Mouse (Mus musculus) neural tube, embryonic 15.5 days (tissue): ENCODE measurements around the gene Cdc34. TPM values are rescaled to one million over a fixed set of nuclear protein-coding genes. Genes with fewer than 3 reads are reported as not detected.
A peak's percentile ranks its signal among the peaks of the same experiment; 100 is the strongest.

Experiments
- ATAC-seq: fragments of 200-750 bp; cut with Nextera tagmentation; 2 replicates; pipeline ENCODE4 v1.8.0; 2017; ENCODE audit warnings: mild to moderate bottlenecking, moderate TSS enrichment, moderate library complexity; ENCODE audit not compliant: low FRiP score
- H3K27ac ChIP-seq: fragments of 300-500 bp; sonication (generic); replicated peaks from 2 replicates; pipeline ENCODE4 v1.5.1; 2015; ENCODE audit warnings: mild to moderate bottlenecking, inconsistent platforms
- H3K27me3 ChIP-seq: fragments of 300-500 bp; sonication (generic); replicated peaks from 2 replicates; pipeline ENCODE4 v1.6.1; 2015; ENCODE audit warnings: inconsistent platforms
- H3K36me3 ChIP-seq: fragments of 300-500 bp; sonication (generic); 2 replicates; pipeline ENCODE4 v1.6.1; 2015; ENCODE audit warnings: inconsistent platforms
- H3K4me1 ChIP-seq: fragments of 300-500 bp; sonication (generic); 2 replicates; pipeline ENCODE4 v1.6.1; 2015; ENCODE audit warnings: inconsistent platforms
- H3K4me2 ChIP-seq: fragments of 300-500 bp; sonication (generic); 2 replicates; pipeline ENCODE4 v1.6.1; 2015; ENCODE audit warnings: inconsistent platforms, mild to moderate bottlenecking, moderate library complexity
- H3K4me3 ChIP-seq: fragments of 300-500 bp; sonication (generic); replicated peaks from 2 replicates; pipeline ENCODE4 v1.5.1; 2015; ENCODE audit warnings: mild to moderate bottlenecking, inconsistent platforms
- H3K9ac ChIP-seq: fragments of 300-500 bp; sonication (generic); replicated peaks from 2 replicates; pipeline ENCODE4 v1.6.1; 2015; ENCODE audit warnings: mild to moderate bottlenecking, inconsistent platforms
- H3K9me3 ChIP-seq: fragments of 300-500 bp; sonication (generic); replicated peaks from 2 replicates; pipeline ENCODE4 v1.6.1; 2016; ENCODE audit warnings: inconsistent platforms
- WGBS: fragments of 180-500 bp; shearing (Covaris S2); methylation state at CpG from one replicate; pipeline ENCODE4 v1.1.7; 2015; ENCODE audit warnings: mixed read lengths; 5-methylcytosine and 5-hydroxymethylcytosine counted together
- polyA plus RNA-seq: library from polyadenylated mRNA; unstranded; fragments of >200 nt; fragmentation: Nextera tagmentation; extraction: Ambion mirVana; gene quantifications from 2 replicates; pipeline ENCODE4 v1.2.1, GENCODE M21; 2015

Cdc34 gene
- polyA plus RNA-seq, 1 experiment from 2014 or later = 83.0 TPM

DNA sequence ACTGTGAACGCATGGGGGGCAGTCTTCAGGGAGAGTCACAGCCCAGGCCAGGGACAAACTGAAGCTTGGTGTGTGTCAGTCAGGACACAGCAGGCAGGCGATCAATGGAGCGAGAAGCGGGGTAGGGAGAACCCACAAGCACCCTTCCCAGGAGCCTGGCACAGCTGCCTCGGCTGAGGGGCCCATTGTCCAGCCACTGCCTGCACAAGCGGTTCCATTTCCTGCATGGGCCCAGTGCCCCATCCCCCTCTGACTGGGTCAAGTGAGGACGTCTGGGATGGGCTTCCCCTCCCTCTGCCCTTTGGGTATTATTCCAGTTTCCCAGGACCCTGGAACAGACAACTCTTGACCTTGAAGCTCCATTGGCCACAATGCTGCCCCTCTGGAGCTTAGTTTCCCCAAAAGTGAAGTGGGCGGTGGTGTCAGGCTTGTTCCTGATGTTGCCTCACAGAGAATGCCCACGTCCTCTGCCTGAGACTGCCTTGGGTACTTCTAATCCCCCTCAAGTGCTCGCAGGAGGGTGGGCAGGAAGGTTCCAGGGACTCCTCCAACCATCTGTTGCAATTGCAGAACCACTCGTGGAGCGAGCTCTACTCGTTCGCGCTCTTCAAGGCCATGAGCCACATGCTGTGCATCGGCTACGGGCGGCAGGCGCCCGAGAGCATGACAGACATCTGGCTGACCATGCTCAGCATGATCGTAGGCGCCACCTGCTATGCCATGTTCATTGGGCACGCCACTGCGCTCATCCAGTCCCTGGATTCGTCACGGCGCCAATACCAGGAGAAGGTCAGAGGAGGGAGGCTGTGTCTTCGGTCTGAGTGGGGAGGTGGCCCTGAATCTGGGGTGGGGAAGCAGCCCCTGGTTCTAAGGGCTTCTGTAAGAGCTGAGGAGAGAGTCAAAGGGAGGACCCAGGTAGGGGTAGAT, 46.6 kb downstream of the Cdc34 start:
- ATAC-seq = no peak
- Histone ChIP-seq H3K36me3 (peaks cover 41% of the 10 kb centered on the region), H3K9me3 (no peaks in the 10 kb centered on the region), H3K4me2 (no peak overlapping the region), H3K4me3 (no peak overlapping the region), H3K9ac (no peak overlapping the region), H3K4me1 (no peaks in the 10 kb centered on the region), H3K27ac (no peak overlapping the region), H3K27me3 (no peaks in the 10 kb centered on the region; the same call in 1 of the 2 replicates)
- WGBS = 75% methylated on average over 28 of the region's 28 CpGs

DNA sequence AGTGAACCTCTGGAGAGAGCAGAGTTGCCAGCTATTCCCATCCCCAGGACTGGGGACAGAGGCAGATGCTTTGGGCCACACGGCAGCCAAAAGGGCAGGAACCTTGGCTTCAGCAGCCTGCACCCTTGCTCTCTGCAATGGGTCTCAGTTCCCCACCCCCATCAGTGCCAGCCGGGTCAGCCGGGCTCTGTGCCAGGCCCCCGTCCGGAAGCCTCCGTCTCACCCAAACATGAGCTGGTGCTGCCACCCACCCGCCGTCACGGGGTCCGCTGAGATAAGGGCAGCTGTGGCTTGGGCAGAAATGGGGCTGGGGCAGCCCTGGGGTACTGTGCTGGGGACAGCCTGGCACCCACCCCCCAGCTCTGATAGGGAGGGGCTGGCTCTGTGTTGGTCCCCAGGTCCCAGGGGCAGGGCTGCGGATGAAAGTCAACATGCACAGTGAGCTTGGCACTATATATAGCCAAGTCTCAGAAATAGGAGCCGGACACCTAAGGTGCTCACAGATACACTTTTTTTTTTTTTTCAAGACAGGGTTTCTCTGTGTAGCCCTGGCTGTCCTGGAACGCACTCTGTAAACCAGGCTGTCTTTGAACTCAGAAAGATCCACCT, 47.5 kb downstream of the Cdc34 start:
- no peak for ATAC-seq
- no peaks in the 10 kb centered on the region; the same call in 1 of the 2 replicates for H3K27me3 ChIP-seq
- WGBS = 75% methylated on average over 13 of the region's 13 CpGs
- H3K27ac ChIP-seq = no peak overlapping the region
- no peak overlapping the region for H3K9ac ChIP-seq
- H3K9me3 ChIP-seq = no peaks in the 10 kb centered on the region
- no peaks in the 10 kb centered on the region for H3K4me1 ChIP-seq
- H3K4me2 ChIP-seq = no peak overlapping the region
- no peak overlapping the region for H3K4me3 ChIP-seq
- H3K36me3 ChIP-seq = peaks cover 49% of the 10 kb centered on the region

DNA sequence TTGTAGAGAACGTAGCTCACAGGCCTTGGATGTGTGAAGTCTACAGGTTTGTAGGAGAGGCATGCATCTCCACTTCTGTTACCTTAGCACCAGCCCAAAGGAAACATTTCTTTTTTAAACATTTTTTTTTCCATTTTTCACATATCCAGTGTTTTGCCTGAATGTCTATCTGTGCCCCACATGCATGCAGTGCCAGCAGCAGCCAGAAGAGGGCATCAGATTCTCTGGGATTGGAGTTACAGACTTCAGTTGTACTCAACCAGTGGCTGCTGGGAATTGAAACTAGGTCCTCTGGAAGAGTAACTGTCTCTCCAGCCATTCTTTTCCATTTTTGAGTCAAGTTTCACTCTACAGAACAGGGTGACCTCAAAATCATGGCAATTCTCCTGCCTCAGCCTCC, 50.5 kb downstream of the Cdc34 start:
- Histone ChIP-seq H3K9me3 (no peaks in the 10 kb centered on the region), H3K9ac (no peak overlapping the region), H3K27me3 (peaks cover 7% of the 10 kb centered on the region; the same call in 1 of the 2 replicates), H3K4me2 (no peak overlapping the region), H3K27ac (no peak overlapping the region), H3K4me3 (no peak overlapping the region), H3K4me1 (peaks cover 9% of the 10 kb centered on the region; the same call in 1 of the 2 replicates), H3K36me3 (peaks cover 71% of the 10 kb centered on the region)
- ATAC-seq = no peak
- 94% methylated on average over 1 of the region's 1 CpGs for WGBS

DNA sequence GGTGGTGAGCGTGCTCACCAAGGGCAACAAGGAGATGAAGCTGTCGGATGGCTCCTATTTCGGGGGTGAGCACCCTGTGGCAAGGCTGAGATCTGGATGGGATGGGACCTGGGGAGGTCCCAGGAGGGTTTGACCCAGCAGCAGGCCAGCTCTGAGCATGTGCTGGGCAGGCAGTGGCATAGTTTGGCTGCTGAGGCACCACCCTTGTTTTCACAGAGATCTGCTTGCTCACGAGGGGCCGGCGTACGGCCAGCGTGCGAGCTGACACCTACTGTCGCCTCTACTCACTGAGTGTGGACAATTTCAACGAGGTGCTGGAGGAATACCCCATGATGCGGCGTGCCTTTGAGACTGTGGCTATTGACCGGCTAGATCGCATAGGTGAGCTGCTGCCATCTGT, 51.9 kb downstream of the Cdc34 start:
- Histone ChIP-seq H3K36me3 (peaks cover 83% of the 10 kb centered on the region), H3K9ac (no peak overlapping the region), H3K4me3 (no peak overlapping the region), H3K9me3 (peaks cover 11% of the 10 kb centered on the region; the same call in 1 of the 2 replicates), H3K27ac (no peak overlapping the region), H3K27me3 (peaks cover 7% of the 10 kb centered on the region; the same call in 1 of the 2 replicates), H3K4me1 (peaks cover 9% of the 10 kb centered on the region; the same call in 1 of the 2 replicates), H3K4me2 (no peak overlapping the region)
- no peak for ATAC-seq
- WGBS = 95% methylated on average over 15 of the region's 15 CpGs

DNA sequence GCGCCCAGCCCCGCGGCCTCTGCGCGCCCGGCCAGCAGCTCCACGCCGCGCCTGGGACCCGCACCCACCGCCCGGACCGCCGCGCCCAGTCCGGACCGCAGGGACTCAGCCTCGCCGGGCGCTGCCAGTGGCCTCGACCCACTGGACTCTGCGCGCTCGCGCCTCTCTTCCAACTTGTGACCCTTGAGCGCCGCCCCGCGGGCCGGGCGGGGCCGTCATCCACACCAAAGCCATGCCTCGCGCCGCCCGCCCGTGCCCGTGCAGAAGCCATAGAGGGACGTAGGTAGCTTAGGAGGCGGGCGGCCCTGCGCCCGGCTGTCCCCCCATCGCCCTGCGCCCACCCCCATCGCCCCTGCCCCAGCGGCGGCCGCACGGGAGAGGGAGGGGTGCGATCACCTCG, 53.4 kb downstream of the Cdc34 start:
- no peak for ATAC-seq
- no peak overlapping the region for H3K27ac ChIP-seq
- H3K27me3 ChIP-seq = peaks cover 7% of the 10 kb centered on the region; the same call in 1 of the 2 replicates
- H3K9ac ChIP-seq = no peak overlapping the region
- 0 out of 2 replicates have a peak overlapping the region, but pooled peaks have one; percentile 0 for H3K4me2 ChIP-seq
- peaks cover 96% of the 10 kb centered on the region for H3K36me3 ChIP-seq
- peaks cover 9% of the 10 kb centered on the region; the same call in 1 of the 2 replicates for H3K4me1 ChIP-seq
- H3K4me3 ChIP-seq = no peak overlapping the region
- 33% methylated on average over 42 of the region's 52 CpGs for WGBS
- H3K9me3 ChIP-seq = peaks cover 25% of the 10 kb centered on the region

DNA sequence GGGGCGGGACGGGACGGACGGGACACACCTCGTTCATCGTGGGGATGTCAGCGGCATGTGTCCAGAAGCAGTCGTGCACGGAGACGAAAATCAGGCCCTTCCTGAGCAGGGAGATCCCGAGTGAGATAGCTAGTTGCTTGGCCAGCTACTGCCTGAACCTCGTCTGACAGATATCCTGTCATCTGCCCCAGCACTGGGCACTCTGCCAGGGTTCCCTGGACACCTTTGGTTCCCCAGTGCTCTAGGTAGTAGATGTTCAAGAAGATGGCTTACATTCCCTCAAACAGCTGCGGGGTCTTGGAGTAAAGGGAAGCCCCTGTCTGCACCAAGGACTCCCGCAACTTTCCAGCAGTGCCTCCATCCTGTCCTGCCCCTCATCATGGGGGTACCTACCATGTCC, 54.7 kb downstream of the Cdc34 start:
- no peak overlapping the region for H3K9ac ChIP-seq
- 87% methylated on average over 12 of the region's 14 CpGs for WGBS

More for the DNA sequence above, 54.7 kb downstream of the Cdc34 start:
- Histone ChIP-seq H3K9me3 (peaks cover 25% of the 10 kb centered on the region), H3K27me3 (peaks cover 7% of the 10 kb centered on the region; the same call in 1 of the 2 replicates), H3K36me3 (peaks cover 98% of the 10 kb centered on the region), H3K27ac (no peak overlapping the region), H3K4me1 (peaks cover 9% of the 10 kb centered on the region; the same call in 1 of the 2 replicates), H3K4me2 (no peak overlapping the region), H3K4me3 (no peak overlapping the region)
- no peak for ATAC-seq

Other genes starting within 250 kb of the Cdc34 start
- 0.08 TPM in 1 of 2 replicates, not detected in the other for gene Vmn2r83, start 213.5 kb upstream of the Cdc34 start, polyA plus RNA-seq
- gene Plpp2, start 148.4 kb upstream of the Cdc34 start, polyA plus RNA-seq = 23.7 and 26.2 TPM in 2 replicates
- 61.7 and 68.6 TPM in 2 replicates for gene Mier2, start 127.0 kb upstream of the Cdc34 start, polyA plus RNA-seq
- gene Theg, start 94.9 kb upstream of the Cdc34 start, polyA plus RNA-seq = 0.37 TPM in 1 of 2 replicates, not detected in the other
- 0.40 and 0.55 TPM in 2 replicates for gene C2cd4c, start 68.2 kb upstream of the Cdc34 start, polyA plus RNA-seq
- 24.7 and 28.9 TPM in 2 replicates for gene Shc2, start 44.3 kb upstream of the Cdc34 start, polyA plus RNA-seq
- 0.14 and 0.17 TPM in 2 replicates for gene Odf3l2, start 36.5 kb upstream of the Cdc34 start, polyA plus RNA-seq
- gene Madcam1, start 17.6 kb upstream of the Cdc34 start, polyA plus RNA-seq = 1.0 and 4.1 TPM in 2 replicates
- gene Tpgs1, start 12.8 kb upstream of the Cdc34 start, polyA plus RNA-seq = 109 and 115 TPM in 2 replicates
- gene Gzmm, start 6.8 kb downstream of the Cdc34 start, polyA plus RNA-seq = 1.1 TPM in 2 replicates
- gene Bsg, start 22.3 kb downstream of the Cdc34 start, polyA plus RNA-seq = 958 and 1,001 TPM in 2 replicates
- gene Hcn2, start 34.4 kb downstream of the Cdc34 start, polyA plus RNA-seq = 2.0 and 3.0 TPM in 2 replicates
- 43.4 TPM in 2 replicates for gene Polrmt, start 64.4 kb downstream of the Cdc34 start, polyA plus RNA-seq
- gene Fgf22, start 72.9 kb downstream of the Cdc34 start, polyA plus RNA-seq = 2.7 and 3.4 TPM in 2 replicates
- gene Rnf126, start 84.8 kb downstream of the Cdc34 start, polyA plus RNA-seq = 108 and 110 TPM in 2 replicates
- 2.6 and 4.5 TPM in 2 replicates for gene Fstl3, start 95.1 kb downstream of the Cdc34 start, polyA plus RNA-seq
- gene Prss57, start 108.8 kb downstream of the Cdc34 start, polyA plus RNA-seq = 0.14 and 10.2 TPM in 2 replicates
- gene Palm, start 111.4 kb downstream of the Cdc34 start, polyA plus RNA-seq = 227 and 256 TPM in 2 replicates
- gene Misp, start 138.8 kb downstream of the Cdc34 start, polyA plus RNA-seq = 0.33 and 11.5 TPM in 2 replicates
- 55.8 and 121 TPM in 2 replicates for gene Ptbp1, start 172.2 kb downstream of the Cdc34 start, polyA plus RNA-seq
- gene Prtn3, start 192.3 kb downstream of the Cdc34 start, polyA plus RNA-seq = 9.0 and 9.5 TPM in 2 replicates
- gene Plppr3, start 192.4 kb downstream of the Cdc34 start, polyA plus RNA-seq = 316 and 385 TPM in 2 replicates
- gene Elane, start 204.1 kb downstream of the Cdc34 start, polyA plus RNA-seq = 0.31 and 0.50 TPM in 2 replicates
- gene Cfd, start 208.7 kb downstream of the Cdc34 start, polyA plus RNA-seq = not detected in 2 replicates
- gene Med16, start 226.7 kb downstream of the Cdc34 start, polyA plus RNA-seq = 44.9 and 46.7 TPM in 2 replicates
- 22.7 and 23.6 TPM in 2 replicates for gene Gm26602, start 228.7 kb downstream of the Cdc34 start, polyA plus RNA-seq
- gene Kiss1r, start 234.8 kb downstream of the Cdc34 start, polyA plus RNA-seq = 1.8 and 2.8 TPM in 2 replicates
- 264 and 288 TPM in 2 replicates for gene R3hdm4, start 239.0 kb downstream of the Cdc34 start, polyA plus RNA-seq
- gene Arid3a, start 244.8 kb downstream of the Cdc34 start, polyA plus RNA-seq = 2.4 and 5.1 TPM in 2 replicates